Mouse (Mus musculus) limb, embryonic 15.5 days (tissue): ENCODE results near the gene Alpk1. TPM values are rescaled to one million over a fixed set of nuclear protein-coding genes. Genes with fewer than 3 reads are reported as not detected.

Experiments
- polyA plus RNA-seq: library from polyadenylated mRNA; unstranded; fragments of >200 nt; fragmentation: Nextera tagmentation; extraction: Ambion mirVana; gene quantifications from 2 replicates; pipeline ENCODE4 v1.2.1, GENCODE M21; 2015

The Alpk1 gene
- polyA plus RNA-seq, 1 experiment from 2014 or later, result 1.5 TPM

Other genes starting within 250 kb of the Alpk1 start
- gene Larp7, start 227.2 kb downstream of the Alpk1 start, polyA plus RNA-seq, result 48.9 and 50.9 TPM in 2 replicates
- gene Zgrf1, start 227.0 kb downstream of the Alpk1 start, polyA plus RNA-seq, result 6.0 and 6.3 TPM in 2 replicates
- gene Neurog2, start 147.4 kb downstream of the Alpk1 start, polyA plus RNA-seq, result not detected in 2 replicates
- 3.2 and 3.3 TPM in 2 replicates for gene Tifa, start 9.3 kb upstream of the Alpk1 start, polyA plus RNA-seq
- 41.6 and 50.8 TPM in 2 replicates for gene Ap1ar, start 57.0 kb upstream of the Alpk1 start, polyA plus RNA-seq
- 8.6 and 10.7 TPM in 2 replicates for gene Fam241a, start 115.8 kb upstream of the Alpk1 start, polyA plus RNA-seq